Mouse (Mus musculus) frontal cortex, postnatal 10 days (tissue): ENCODE measurements at regions not wholly inside any gene's neighbourhood (a gene's known extent, or its start where the extent isn't known, plus 50 kb on each side); places are given as distances from the start of the nearest gene placed in this dataset.

Experiments
- DNase-seq, 2 experiments: peaks; one replicate each; pipeline ENCODE4 v3.0.0; 2022; ENCODE audit warnings: low spot score in 2 of 2, mixed read lengths in 1 of 2

DNA sequence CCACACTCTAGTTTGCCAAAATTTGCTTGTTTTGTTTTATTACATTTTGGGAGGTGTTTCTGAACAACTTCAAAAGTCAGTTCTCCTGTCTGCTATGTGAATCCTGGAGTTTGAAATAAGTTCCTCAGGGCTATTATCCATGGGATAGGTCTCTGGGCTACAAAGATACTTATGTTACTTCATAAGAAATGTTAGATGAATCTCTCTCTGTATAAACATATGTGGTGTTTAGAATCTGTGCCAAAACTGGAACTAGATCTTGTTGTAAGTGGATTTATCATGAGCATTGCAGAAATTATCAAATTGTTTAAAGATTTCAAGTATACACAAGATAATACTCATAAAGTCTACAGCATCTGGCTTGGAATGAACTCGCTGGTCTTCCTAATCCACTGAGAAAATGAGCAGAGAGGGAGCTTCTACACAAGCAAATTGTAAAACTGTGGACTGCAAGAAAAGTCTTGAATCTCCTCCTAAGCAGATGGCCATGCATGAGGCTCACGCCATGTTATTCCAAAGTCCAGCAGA, 355.2 kb upstream of the Robo1 start:
- no peak for DNase-seq

DNA sequence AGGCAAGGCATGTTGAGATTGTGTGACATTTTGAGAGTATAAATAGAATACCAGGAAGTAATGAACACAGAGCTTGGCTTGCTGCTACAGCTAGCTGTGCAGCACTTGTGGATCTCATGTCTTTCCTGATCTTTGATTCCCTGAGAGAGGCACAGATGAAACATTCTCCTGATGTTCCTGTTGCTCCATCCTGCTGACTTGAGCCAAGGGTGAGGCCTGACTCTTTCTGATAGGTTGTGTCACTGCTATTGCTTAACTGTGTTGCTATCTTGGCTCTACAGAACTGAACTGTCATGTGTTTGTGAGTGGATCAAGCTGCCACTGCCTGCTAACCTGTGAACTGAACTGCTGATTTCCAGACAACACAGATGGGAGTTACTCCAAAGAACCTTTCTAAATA, 344.5 kb upstream of the Robo1 start:
- DNase-seq, result no peak

DNA sequence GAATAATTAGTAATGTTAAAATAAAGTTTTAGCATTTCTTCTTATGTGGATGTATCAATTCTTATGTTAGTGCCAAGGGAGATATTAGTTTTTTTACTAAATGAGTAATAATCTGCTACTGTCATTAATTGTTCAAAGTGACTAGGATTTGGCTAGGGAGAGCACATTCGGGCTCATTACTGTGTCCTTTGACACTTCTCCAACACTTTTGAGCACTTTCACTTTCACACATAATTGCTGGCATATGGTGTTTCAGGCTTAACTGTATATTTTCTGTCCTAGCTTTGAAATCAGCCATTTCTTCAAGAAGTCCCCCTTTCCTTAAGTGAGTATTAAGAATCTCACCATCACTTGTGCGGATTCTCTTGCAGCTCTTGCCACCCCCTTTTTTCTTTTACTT, 334.3 kb upstream of the Robo1 start:
- no peak for DNase-seq

DNA sequence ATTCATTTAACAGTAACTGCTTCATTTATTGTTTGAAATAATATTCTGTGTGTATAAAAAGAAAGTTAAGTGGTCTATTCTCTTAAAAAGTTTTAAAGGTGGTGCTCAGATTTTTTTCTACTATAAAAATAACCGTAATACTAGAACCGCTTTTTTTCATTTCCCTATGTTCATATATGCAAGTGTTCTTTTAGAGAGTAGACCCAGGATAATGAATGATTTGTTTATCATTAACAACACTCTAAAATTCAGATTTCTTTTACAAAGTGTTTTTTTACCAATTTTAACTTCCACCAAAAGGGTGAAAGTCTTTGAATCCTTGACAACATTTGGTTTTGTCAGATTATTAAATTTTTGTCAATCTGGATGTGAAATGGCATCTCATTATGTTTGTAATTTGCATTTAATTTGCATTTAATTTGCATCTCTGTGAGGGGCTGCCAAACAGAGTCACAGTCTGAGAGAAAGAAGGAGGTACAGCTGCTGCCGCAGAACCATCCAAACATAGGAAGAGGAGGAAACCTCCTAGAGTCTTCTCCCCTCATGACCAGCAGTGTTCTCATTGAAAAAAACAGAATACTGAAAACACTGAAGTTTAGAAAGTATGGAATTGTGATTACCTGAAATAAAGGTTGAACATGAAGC, 310.4 kb upstream of the Robo1 start:
- DNase-seq, result no peak

DNA sequence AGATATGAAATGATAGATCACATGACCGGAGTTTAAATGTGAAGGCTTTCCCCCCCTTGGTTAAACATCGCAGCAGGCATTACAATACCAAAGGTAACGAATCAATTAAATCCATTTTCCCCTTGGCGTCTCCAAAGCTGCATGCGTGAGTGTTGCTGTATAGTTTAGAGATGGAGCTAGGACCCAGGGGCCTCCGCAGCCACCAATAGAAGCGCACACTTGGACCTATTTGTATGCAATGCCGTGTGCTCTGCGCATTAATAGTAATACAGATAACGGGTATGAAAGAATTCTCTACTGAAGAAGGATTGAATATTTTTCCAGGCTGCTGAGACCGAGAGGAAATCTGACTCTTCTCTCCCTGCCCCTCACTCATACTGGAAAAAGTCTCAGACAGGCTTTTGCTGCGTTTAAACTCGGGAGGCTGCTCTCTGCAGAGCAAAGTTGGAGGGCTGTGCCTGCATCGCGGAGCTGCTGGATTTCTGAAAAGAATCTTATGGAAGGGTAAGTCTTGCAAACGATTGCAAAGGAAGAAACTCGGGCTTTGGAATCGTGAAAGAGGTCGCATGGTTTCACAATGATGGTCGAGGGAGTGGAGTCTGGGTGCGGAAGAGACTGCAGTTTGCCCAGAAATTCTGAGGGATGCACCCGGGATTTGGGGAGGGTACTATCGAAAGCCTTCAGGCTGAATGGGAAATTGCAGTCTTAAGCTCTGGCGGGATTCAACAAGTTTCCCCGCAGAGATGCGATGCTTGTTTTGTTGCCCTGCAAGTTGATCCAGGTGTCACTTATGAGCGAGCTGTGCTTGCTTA, 280.5 kb upstream of the Robo1 start:
- DNase-seq, result peak in 1 of 2 experiments; percentile 22

DNA sequence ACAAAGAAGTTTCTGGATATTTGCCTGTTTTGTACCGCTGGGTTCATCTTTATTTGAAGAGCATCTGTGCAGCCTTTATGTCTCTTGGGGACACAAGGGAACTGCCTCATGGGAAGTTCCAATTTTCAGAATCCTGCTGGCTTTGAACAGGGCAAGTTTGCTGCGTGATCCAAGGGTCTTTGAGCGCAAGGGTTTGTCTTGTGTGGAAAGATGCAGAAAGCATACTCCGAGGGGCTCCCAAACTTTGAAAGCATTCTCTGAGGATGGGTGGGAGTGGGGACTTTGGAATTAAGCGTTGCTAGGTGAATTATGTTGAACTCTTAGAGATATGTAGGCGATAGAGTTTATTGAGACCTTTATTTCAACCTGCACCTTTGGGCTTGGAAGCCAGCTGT, 279.9 kb upstream of the Robo1 start:
- no peak for DNase-seq

DNA sequence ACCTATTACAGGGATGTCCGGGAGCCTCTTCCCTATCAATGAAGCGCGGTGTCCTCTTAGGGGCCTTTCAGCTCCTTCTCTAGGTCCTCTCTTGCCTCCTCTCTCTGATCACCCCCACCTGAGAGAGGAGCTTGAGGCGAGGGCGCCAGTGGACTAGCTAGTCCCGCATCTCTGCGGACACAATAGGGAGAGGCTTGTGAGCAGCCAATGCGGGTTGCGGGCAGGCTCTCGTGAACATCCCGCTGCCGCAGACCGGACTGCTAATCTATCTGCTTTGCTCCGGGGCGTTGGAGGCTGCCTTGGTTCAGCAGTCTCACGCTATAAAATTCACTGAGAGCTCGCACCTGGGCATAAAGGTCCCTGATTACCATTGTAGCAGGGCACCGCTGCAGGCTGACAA, 279.3 kb upstream of the Robo1 start:
- no peak for DNase-seq

DNA sequence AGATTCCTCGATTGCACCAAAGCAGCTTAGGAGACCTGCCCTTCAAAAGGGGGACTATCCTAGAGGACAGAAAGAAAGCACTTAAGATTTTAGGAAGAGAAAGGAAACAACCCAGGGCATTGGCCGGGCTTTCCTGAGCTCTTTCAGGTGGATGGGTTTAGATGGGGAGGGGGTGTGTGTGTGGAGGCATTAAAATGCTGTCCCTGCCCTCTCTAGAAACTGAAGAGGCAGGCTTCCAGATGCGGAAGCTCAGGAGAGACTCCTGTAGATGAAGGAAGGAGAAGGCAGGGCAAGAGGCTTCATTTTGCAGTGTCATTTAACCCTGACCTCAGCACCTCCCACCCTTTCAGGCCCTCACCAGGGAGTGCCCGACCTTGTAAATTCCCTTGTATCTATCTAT, 278.8 kb upstream of the Robo1 start:
- DNase-seq, result no peak

DNA sequence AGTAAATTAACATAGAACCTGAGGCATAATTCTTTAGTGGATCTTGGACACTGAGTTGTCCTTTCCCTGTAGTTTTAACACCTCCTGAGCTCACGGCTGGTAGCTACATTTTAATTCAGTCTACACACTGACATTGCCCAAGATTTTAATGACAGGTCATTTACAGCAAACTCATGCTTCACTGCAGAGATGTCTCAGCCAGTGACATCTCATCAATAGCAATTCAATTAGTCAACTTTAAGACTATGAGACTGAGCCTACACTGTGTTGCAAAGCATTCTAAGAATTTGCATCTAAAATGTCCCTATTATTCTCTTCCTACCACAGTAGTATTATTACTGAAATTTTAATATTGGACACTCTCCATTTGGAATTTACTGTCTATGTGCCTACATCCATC, 239.9 kb upstream of the Robo1 start:
- DNase-seq, result no peak

DNA sequence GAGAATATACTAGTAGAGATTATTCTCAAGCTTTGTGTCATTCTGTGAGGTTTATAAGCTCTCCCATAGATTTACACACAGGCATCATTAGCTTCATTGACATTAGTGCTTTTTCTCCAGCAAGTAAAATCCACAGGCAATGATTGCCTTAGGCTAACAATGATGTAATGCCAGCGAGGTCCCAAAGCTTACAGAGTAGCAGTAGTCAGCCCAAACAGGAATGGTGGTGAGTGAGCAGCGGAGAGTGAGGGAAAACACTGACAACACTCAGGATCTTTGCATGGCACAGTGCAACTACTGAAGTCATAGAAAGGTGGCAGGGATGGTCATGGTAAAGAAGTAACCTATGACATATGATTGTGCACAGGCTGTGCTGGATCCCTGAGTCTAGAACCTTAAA, 238.5 kb upstream of the Robo1 start:
- no peak for DNase-seq

DNA sequence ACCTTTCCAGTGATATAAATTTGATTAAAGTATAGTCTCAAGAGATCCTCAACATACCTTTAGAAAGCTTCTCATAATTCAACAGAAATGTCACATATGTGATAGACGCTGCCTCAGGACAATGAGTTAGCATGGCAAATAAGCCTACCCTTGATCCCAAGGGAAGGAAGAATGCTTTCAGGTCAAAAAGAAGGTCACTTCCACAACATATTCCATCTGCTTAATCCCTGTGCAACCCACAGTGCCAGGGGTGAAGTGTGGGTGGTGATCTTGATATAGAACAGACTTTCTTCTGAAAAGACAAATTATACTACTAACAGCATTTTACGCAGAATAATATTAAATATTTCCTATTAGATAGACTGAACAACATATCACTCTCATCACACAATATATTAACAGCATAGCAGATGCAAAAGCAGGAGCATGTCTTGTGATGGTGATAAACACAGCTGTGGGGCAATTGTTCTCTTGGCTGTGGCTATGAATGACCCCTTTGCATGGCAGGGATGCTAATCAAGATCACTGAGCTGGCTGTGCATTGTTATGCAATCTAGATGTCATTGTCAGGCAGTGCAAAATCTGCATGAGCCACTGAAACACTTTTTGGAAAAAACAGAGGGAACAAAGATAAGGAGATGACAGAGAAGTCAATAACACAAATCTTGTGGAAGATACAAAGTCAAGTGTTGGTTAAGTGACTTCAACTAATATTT, 236.2 kb upstream of the Robo1 start:
- DNase-seq, result no peak

DNA sequence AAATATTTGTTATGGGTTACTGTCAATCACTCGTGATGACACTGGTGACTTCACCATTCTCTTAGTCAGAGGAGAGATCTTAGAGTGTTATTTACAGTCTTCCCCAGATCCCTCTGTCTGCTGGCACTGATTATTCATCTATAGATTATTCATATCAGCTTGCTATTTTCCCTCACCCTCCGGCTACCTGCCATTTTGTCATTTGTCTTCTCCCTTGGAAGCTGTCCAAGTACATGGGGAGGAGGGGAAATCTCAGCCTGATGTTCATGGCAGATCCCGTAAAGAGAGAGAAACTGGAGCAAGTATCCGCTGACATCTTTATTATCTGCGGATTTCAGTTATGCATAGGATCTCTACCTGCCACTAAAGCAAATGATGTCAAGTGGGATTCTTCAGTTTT, 222.9 kb upstream of the Robo1 start:
- no peak for DNase-seq

DNA sequence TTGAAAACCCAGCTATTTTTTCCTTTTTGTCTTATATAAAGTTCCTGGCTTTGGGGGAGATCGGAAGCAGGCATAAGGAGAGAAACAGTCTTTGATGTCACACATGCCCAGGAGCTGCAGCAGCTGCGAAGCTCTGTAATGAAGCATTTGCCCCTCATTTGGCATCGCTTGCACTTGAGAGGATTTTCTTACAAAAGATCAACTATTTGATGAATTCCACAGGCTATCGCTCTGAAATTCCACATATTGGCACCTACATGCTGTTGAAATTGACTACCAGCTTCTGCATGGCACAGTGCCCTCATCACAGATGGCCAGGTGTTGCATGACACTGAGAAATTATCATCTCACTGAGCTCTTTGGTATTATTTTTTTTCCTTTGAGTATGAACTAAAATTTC, 220.1 kb upstream of the Robo1 start:
- no peak for DNase-seq

DNA sequence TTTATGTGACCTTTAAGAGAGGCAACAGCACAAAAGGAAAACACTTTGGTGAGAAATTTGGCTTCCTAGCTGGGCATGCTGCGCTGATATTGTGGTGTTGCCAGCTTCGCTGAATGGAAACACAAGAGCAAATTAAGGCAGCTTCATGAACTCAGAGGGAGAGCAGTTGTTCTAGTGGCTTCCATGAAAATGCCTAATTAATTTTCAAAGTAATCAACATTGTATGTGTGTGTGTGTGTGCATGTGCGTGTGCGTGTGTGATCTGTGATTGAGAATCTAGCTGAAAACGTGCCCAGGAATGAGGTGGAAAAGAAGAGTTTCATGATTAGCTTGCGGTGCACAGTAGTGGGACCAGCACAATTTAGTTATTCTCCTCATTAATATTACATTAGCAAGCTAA, 219.2 kb upstream of the Robo1 start:
- DNase-seq, result no peak
